Mouse (Mus musculus): ENCODE measurements around the gene Psmd10.

- peak; percentile 84 for TF ChIP-seq GATA1 (IDR thresholded peaks at IDR 0.05; ENCODE audit: low read depth, low read length)
- no peak for TF ChIP-seq MAFK (IDR thresholded peaks at IDR 0.05; ENCODE audit: borderline replicate concordance, low read depth, low read length)
- no peak for TF ChIP-seq CTCF (IDR thresholded peaks at IDR 0.05 in 2 of 3, conservative IDR thresholded peaks at IDR 0.05 in 1 of 3; ENCODE audit: control insufficient read depth in 1 of 3, insufficient read depth in 1 of 3, low read depth in 2 of 3, low read length in 3 of 3, poor library complexity in 1 of 3, severe bottlenecking in 1 of 3)
- TF ChIP-seq POLR2A (IDR thresholded peaks at IDR 0.05; ENCODE audit: control insufficient read depth in 1 of 2, insufficient read depth in 1 of 2, low read depth in 1 of 2, low read length in 2 of 2, poor library complexity in 1 of 2), result no peak
- no peak for TF ChIP-seq E2F4 (IDR thresholded peaks at IDR 0.05; ENCODE audit: borderline replicate concordance, low read depth, low read length)
- TF ChIP-seq POLR2AphosphoS2 (IDR thresholded peaks at IDR 0.05; ENCODE audit: low read length), result no peak
- TF ChIP-seq TCF12 (IDR thresholded peaks at IDR 0.05; ENCODE audit: low read depth, low read length), result peak; percentile 85
- no peak for TF ChIP-seq RCOR1 (IDR thresholded peaks at IDR 0.05; ENCODE audit: low read depth, low read length)
- peak; percentile 83 for TF ChIP-seq NRF1 (IDR thresholded peaks at IDR 0.05; ENCODE audit: insufficient read depth, low read depth, low read length, poor library complexity, severe bottlenecking)
Observed at GRCm38 (mm10) chrX:140953618-140954017, 2.9 kb downstream of the Psmd10 start.
